29 mouse cellular contexts compared by ENCODE assay signal in genomic region chr9:37037405-37037804, GRCm38 (mm10).
A peak's percentile ranks its signal among the peaks of the same experiment; 100 is the strongest.
DNase-seq lines count a peak whose midpoint lies in the region; ATAC-seq and TF ChIP-seq lines count a peak whose summit lies in the region.
"Had no signal": no experiment of that assay in that cellular context is flagged by ENCODE, and none has a peak within 500 bp of the region (broad histone marks: within the 10 kb centered on the region; RNA-seq: fewer than 3 reads in every experiment).

No protein-coding gene starts in this region.

- no peak for ATAC-seq in kidney, postnatal 0 days (replicated peaks; ENCODE audit: low FRiP score, low read depth)
- ATAC-seq in kidney, embryonic 15.5 days (replicated peaks; ENCODE audit: low FRiP score) = no peak
- no peak for ATAC-seq in midbrain, embryonic 13.5 days
- ATAC-seq in midbrain, embryonic 11.5 days (ENCODE audit: low FRiP score) = no peak
- ATAC-seq in megakaryocyte-erythroid progenitor cell, adult 5-6 weeks (replicated peaks; ENCODE audit: low FRiP score, low TSS enrichment, poor library complexity, severe bottlenecking) = no peak
- ATAC-seq: forebrain, embryonic 16.5 days; intestine, postnatal 0 days had no signal

- no peak for TF ChIP-seq POLR2A in myocyte (IDR thresholded peaks at IDR 0.05; ENCODE audit: insufficient read length, low read depth)

- no peak overlapping the region for H3K9ac ChIP-seq in kidney, postnatal 0 days (ENCODE audit: low read depth, low read length)
- no peak overlapping the region for H3K9ac ChIP-seq in kidney, embryonic 15.5 days
- no peak overlapping the region for H3K9ac ChIP-seq in midbrain, embryonic 13.5 days (replicated peaks)
- H3K9ac ChIP-seq in midbrain, embryonic 11.5 days (ENCODE audit: low read length) = no peak overlapping the region
- H3K9ac ChIP-seq: embryonic facial prominence, embryonic 12.5 days; heart, embryonic 12.5 days; hindbrain, embryonic 13.5 days; limb, embryonic 12.5 days; liver, embryonic 15.5 days; neural tube, embryonic 15.5 days had no signal

- no peaks in the 10 kb centered on the region for H3K79me2 ChIP-seq in myocyte (ENCODE audit: control insufficient read depth, insufficient read depth)

- peak overlapping the region; percentile 7; the same call in 1 of the 2 replicates for H3K4me2 ChIP-seq in kidney, postnatal 0 days (ENCODE audit: low read length)
- H3K4me2 ChIP-seq in kidney, embryonic 15.5 days = no peak overlapping the region
- no peak overlapping the region for H3K4me2 ChIP-seq in midbrain, embryonic 13.5 days (replicated peaks)
- H3K4me2 ChIP-seq in midbrain, embryonic 11.5 days = no peak overlapping the region
- no peak overlapping the region for H3K4me2 ChIP-seq in myocyte (ENCODE audit: low read depth)
- H3K4me2 ChIP-seq: embryonic facial prominence, embryonic 12.5 days; heart, embryonic 12.5 days; hindbrain, embryonic 13.5 days; limb, embryonic 12.5 days; liver, embryonic 15.5 days; neural tube, embryonic 15.5 days had no signal

- peak overlapping the region; percentile 5; the same call in 1 of the 2 replicates for H3K27ac ChIP-seq in kidney, postnatal 0 days
- H3K27ac ChIP-seq in kidney, embryonic 15.5 days = no peak overlapping the region
- peak overlapping the region; percentile 67; the same call in 1 of the 2 replicates for H3K27ac ChIP-seq in midbrain, embryonic 13.5 days
- no peak overlapping the region for H3K27ac ChIP-seq in midbrain, embryonic 11.5 days (ENCODE audit: low read depth, low read length)
- H3K27ac ChIP-seq: limb, embryonic 12.5 days; liver, embryonic 15.5 days; neural tube, embryonic 15.5 days had no signal

- no peaks in the 10 kb centered on the region for H3K27me3 ChIP-seq in kidney, postnatal 0 days (ENCODE audit: insufficient read depth, low read length)
- no peaks in the 10 kb centered on the region for H3K27me3 ChIP-seq in kidney, embryonic 15.5 days
- no peaks in the 10 kb centered on the region for H3K27me3 ChIP-seq in midbrain, embryonic 13.5 days
- H3K27me3 ChIP-seq in midbrain, embryonic 11.5 days (ENCODE audit: control insufficient read depth, insufficient read depth, low read length) = no peaks in the 10 kb centered on the region
- H3K27me3 ChIP-seq in myocyte (ENCODE audit: control insufficient read depth, insufficient read depth, insufficient read length) = no peaks in the 10 kb centered on the region
- H3K27me3 ChIP-seq: CH12.LX; embryonic facial prominence, embryonic 12.5 days; heart, embryonic 12.5 days; hindbrain, embryonic 13.5 days; liver, embryonic 15.5 days; neural tube, embryonic 15.5 days had no signal

- no peaks in the 10 kb centered on the region for H3K4me1 ChIP-seq in kidney, postnatal 0 days (replicated peaks; ENCODE audit: insufficient read depth, low read length)
- H3K4me1 ChIP-seq in kidney, embryonic 15.5 days = peaks cover 21% of the 10 kb centered on the region
- H3K4me1 ChIP-seq in midbrain, embryonic 13.5 days (replicated peaks) = peaks cover 23% of the 10 kb centered on the region
- H3K4me1 ChIP-seq in midbrain, embryonic 11.5 days (ENCODE audit: control insufficient read depth, insufficient read depth, low read length) = peaks cover 6% of the 10 kb centered on the region
- H3K4me1 ChIP-seq: liver, embryonic 15.5 days had no signal

- H3K9me3 ChIP-seq in kidney, postnatal 0 days (replicated peaks; ENCODE audit: low read length) = no peaks in the 10 kb centered on the region
- no peaks in the 10 kb centered on the region for H3K9me3 ChIP-seq in kidney, embryonic 15.5 days (replicated peaks)
- no peaks in the 10 kb centered on the region for H3K9me3 ChIP-seq in midbrain, embryonic 13.5 days
- H3K9me3 ChIP-seq in midbrain, embryonic 11.5 days (ENCODE audit: control insufficient read depth, low read length) = no peaks in the 10 kb centered on the region; the same call in 1 of the 2 replicates
- H3K9me3 ChIP-seq: embryonic facial prominence, embryonic 12.5 days; heart, embryonic 12.5 days; hindbrain, embryonic 13.5 days; limb, embryonic 12.5 days; liver, embryonic 15.5 days; neural tube, embryonic 15.5 days had no signal

- WGBS in kidney, postnatal 0 days = 32% methylated on average over 12 of the region's 12 CpGs
- WGBS in kidney, embryonic 15.5 days = 42% methylated on average over 12 of the region's 12 CpGs
- 89% methylated on average over 12 of the region's 12 CpGs for WGBS in midbrain, embryonic 13.5 days
- WGBS in midbrain, embryonic 11.5 days = 89% methylated on average over 12 of the region's 12 CpGs

- H3ac ChIP-seq in myocyte (ENCODE audit: control insufficient read depth, insufficient read length) = no peak overlapping the region

- H3K36me3 ChIP-seq in kidney, postnatal 0 days (ENCODE audit: insufficient read depth, low read length) = no peaks in the 10 kb centered on the region
- H3K36me3 ChIP-seq in kidney, embryonic 15.5 days = no peaks in the 10 kb centered on the region
- 0 out of 2 replicates have a peak, but pooled peaks cover 2% of the 10 kb centered on the region for H3K36me3 ChIP-seq in midbrain, embryonic 13.5 days
- no peaks in the 10 kb centered on the region for H3K36me3 ChIP-seq in midbrain, embryonic 11.5 days (ENCODE audit: control insufficient read depth, insufficient read depth, low read length)
- no peaks in the 10 kb centered on the region for H3K36me3 ChIP-seq in myocyte (ENCODE audit: control insufficient read depth, insufficient read depth)
- H3K36me3 ChIP-seq: embryonic facial prominence, embryonic 12.5 days; heart, embryonic 12.5 days; hindbrain, embryonic 13.5 days; limb, embryonic 12.5 days; liver, embryonic 15.5 days; neural tube, embryonic 15.5 days had no signal

- H3K4me3 ChIP-seq in kidney, postnatal 0 days (replicated peaks; ENCODE audit: low read depth, low read length) = no peak overlapping the region
- H3K4me3 ChIP-seq in kidney, embryonic 15.5 days (replicated peaks) = no peak overlapping the region
- no peak overlapping the region for H3K4me3 ChIP-seq in midbrain, embryonic 13.5 days (replicated peaks)
- no peak overlapping the region for H3K4me3 ChIP-seq in midbrain, embryonic 11.5 days (ENCODE audit: low read depth, low read length)
- H3K4me3 ChIP-seq in myocyte = no peak overlapping the region
- H3K4me3 ChIP-seq: embryonic facial prominence, embryonic 12.5 days; erythroblast, embryonic 14.5 days; heart, embryonic 12.5 days; hindbrain, embryonic 13.5 days; limb, embryonic 12.5 days; liver, embryonic 15.5 days; neural tube, embryonic 15.5 days had no signal

- peak; percentile 67 for DNase-seq in kidney, postnatal 0 days (ENCODE audit: low spot score)
- no peak for DNase-seq in midbrain, embryonic 11.5 days (ENCODE audit: low spot score, missing footprints)
- peak; percentile 14 for DNase-seq in adipocyte (ENCODE audit: low spot score)
- DNase-seq in layer of hippocampus, postnatal 10 days (ENCODE audit: low spot score in 2 of 2) = no peak
- DNase-seq: adrenal gland, postnatal 10 days; B cell, adult 2 months; cerebellum, adult 8-10 months; cerebellum, postnatal 25 days; gastrocnemius, postnatal 14 days; heart, postnatal 4 days; kidney, postnatal 4 days; lung, postnatal 14 days; midbrain, embryonic 14.5 days; retina, postnatal 1 day; right cerebral cortex, postnatal 14 days had no signal

- no peak for TF ChIP-seq CTCF in kidney, postnatal 0 days (IDR thresholded peaks at IDR 0.05; ENCODE audit: low read depth)

TF ChIP-seq in myocyte, 11 proteins besides CTCF, POLR2A, EP300 and RAD21:
- TF ChIP-seq CEBPB (IDR thresholded peaks at IDR 0.05; ENCODE audit: insufficient read depth, poor library complexity, severe bottlenecking) = peak; percentile 75
- TF ChIP-seq MYOG (IDR thresholded peaks at IDR 0.05; ENCODE audit: control insufficient read depth in 1 of 3, insufficient read depth in 1 of 3, insufficient read length in 2 of 3, low read depth in 2 of 3) = no peak

Comparison
In these comparisons a context has a peak if more than half of its experiments do, and no peak if none do; other contexts are left out.
1. H3K27ac ChIP-seq: peak in kidney, postnatal 0 days (single experiment) and midbrain, embryonic 13.5 days (single experiment); none in kidney, embryonic 15.5 days (single experiment) and midbrain, embryonic 11.5 days (single experiment).
2. DNase-seq: peak in kidney, postnatal 0 days (single experiment) and adipocyte (single experiment); none in midbrain, embryonic 11.5 days (single experiment) and layer of hippocampus, postnatal 10 days (0 of 2).